Mouse (Mus musculus) hindbrain, embryonic 11.5 days (tissue): ENCODE measurements around the gene Arnt2. TPM values are rescaled to one million over a fixed set of nuclear protein-coding genes. Genes with fewer than 3 reads are reported as not detected.

ENCODE experiments used
- ATAC-seq: fragments of 200-750 bp; cut with Nextera tagmentation; 2 replicates; pipeline ENCODE4 v1.8.0; 2017; ENCODE audit warnings: mild to moderate bottlenecking, moderate TSS enrichment, moderate library complexity; ENCODE audit not compliant: low FRiP score
- DNase-seq: peaks from one replicate; pipeline ENCODE4 v3.0.0-alpha.2; 2015; ENCODE audit warnings: low spot score
- H3K27ac ChIP-seq: fragments of 300-500 bp; sonication (generic); 2 replicates; pipeline ENCODE4 v1.5.1; 2014; ENCODE audit warnings: mild to moderate bottlenecking, low read depth, low read length
- H3K27me3 ChIP-seq: fragments of 300-500 bp; sonication (generic); 2 replicates; pipeline ENCODE4 v1.6.1; 2014; ENCODE audit warnings: mild to moderate bottlenecking, low read length, moderate library complexity, mixed read lengths; ENCODE audit not compliant: control insufficient read depth, insufficient read depth
- H3K36me3 ChIP-seq: fragments of 300-500 bp; sonication (generic); 2 replicates; pipeline ENCODE4 v1.6.1; 2014; ENCODE audit warnings: mild to moderate bottlenecking, low read length, moderate library complexity, mixed read lengths; ENCODE audit not compliant: control insufficient read depth, insufficient read depth
- H3K4me1 ChIP-seq: fragments of 300-500 bp; sonication (generic); replicated peaks from 2 replicates; pipeline ENCODE4 v1.6.1; 2014; ENCODE audit warnings: low read length, mixed read lengths; ENCODE audit not compliant: control insufficient read depth, insufficient read depth
- H3K4me2 ChIP-seq: fragments of 300-500 bp; sonication (generic); replicated peaks from 2 replicates; pipeline ENCODE4 v1.6.1; 2014; ENCODE audit warnings: mild to moderate bottlenecking, low read depth, low read length
- H3K4me3 ChIP-seq: fragments of 300-500 bp; sonication (generic); 2 replicates; pipeline ENCODE4 v1.5.1; 2014; ENCODE audit warnings: low read depth, low read length
- H3K9ac ChIP-seq: fragments of 300-500 bp; sonication (generic); 2 replicates; pipeline ENCODE4 v1.6.1; 2014; ENCODE audit warnings: low read depth, low read length
- H3K9me3 ChIP-seq: fragments of 300-500 bp; sonication (generic); 2 replicates; pipeline ENCODE4 v1.6.1; 2016; ENCODE audit warnings: low read length; ENCODE audit not compliant: control insufficient read depth
- WGBS: fragments of 180-500 bp; shearing (Covaris S2); extraction: QIAGEN DNeasy Blood & Tissue Kit; methylation state at CpG from one replicate; pipeline ENCODE4 v1.1.7; 2014; 5-methylcytosine and 5-hydroxymethylcytosine counted together
- polyA plus RNA-seq: library from polyadenylated mRNA; unstranded; fragments of >200 nt; fragmentation: Nextera tagmentation; extraction: Ambion mirVana; gene quantifications from 2 replicates; pipeline ENCODE4 v1.2.1, GENCODE M21; 2014

Arnt2 gene
- polyA plus RNA-seq, 1 experiment from 2014 or later, result 39.5 TPM

GRCm38 (mm10) chr7:84273930-84274329 is 136.0 kb downstream of the Arnt2 start:
- no peak overlapping the region for H3K4me2 ChIP-seq
- H3K9me3 ChIP-seq, result no peaks in the 10 kb centered on the region
- H3K27me3 ChIP-seq, result no peaks in the 10 kb centered on the region
- H3K4me1 ChIP-seq, result no peaks in the 10 kb centered on the region
- no peak overlapping the region for H3K4me3 ChIP-seq
- 78% methylated on average over 6 of the region's 6 CpGs for WGBS
- no peak overlapping the region for H3K27ac ChIP-seq
- DNase-seq (no peak), ATAC-seq (no peak)
- H3K36me3 ChIP-seq, result peaks cover 3% of the 10 kb centered on the region; the same call in 1 of the 2 replicates
- H3K9ac ChIP-seq, result no peak overlapping the region

- Histone ChIP-seq H3K27me3 (no peaks in the 10 kb centered on the region), H3K4me2 (no peak overlapping the region), H3K9me3 (no peaks in the 10 kb centered on the region), H3K36me3 (peaks cover 3% of the 10 kb centered on the region; the same call in 1 of the 2 replicates), H3K4me3 (no peak overlapping the region), H3K9ac (no peak overlapping the region), H3K4me1 (no peaks in the 10 kb centered on the region), H3K27ac (no peak overlapping the region)
- DNase-seq (peak; percentile 77), ATAC-seq (peak; percentile 72)
- 26% methylated on average over 7 of the region's 7 CpGs for WGBS
These were observed 137.7 kb downstream of the Arnt2 start for GRCm38 (mm10) chr7:84272206-84272818.

DNA sequence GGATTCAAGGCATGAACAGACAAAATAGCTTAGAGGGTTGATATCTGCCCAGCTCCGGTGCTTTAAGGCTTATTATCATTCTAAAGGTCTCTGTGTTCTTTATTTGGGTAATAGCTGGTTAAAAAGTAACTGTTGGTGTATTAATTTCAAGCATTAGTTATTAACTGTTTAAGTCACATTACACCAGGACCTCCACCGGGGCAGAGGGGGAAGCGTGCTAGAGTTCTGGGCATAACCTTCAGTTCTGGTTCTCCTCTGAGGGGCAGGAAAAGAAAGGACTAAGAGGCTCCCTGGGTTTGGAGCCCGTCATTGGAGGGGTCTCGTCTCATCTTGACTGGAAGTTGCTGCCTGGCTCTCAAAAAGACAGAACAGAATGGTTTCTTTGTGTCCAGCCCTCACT is 138.5 kb downstream of the Arnt2 start:
- no peaks in the 10 kb centered on the region for H3K27me3 ChIP-seq
- no peak overlapping the region for H3K4me3 ChIP-seq
- peaks cover 3% of the 10 kb centered on the region; the same call in 1 of the 2 replicates for H3K36me3 ChIP-seq
- no peaks in the 10 kb centered on the region for H3K4me1 ChIP-seq
- no peak overlapping the region for H3K4me2 ChIP-seq
- no peak overlapping the region for H3K9ac ChIP-seq
- H3K27ac ChIP-seq, result no peak overlapping the region
- DNase-seq (no peak), ATAC-seq (no peak)
- 91% methylated on average over 5 of the region's 5 CpGs for WGBS
- no peaks in the 10 kb centered on the region for H3K9me3 ChIP-seq

DNA sequence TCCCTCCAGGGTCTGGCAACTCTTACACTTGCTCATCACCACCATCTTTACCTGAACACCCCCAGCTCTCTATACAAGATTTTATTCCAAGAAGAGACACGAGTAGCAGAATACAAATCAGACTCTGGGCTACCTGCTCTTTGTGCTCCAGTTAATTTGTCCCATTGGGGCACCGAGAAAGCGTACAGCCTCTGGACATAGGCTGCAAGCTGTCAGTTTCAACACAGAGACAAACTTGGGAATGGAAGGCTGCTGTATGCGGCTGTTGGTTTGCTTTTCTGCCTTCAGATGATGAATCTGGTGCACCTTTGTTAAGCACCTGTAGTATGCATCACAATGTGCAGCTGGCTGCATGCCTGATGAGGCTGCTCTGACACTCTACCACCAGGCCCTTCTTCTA is 146.5 kb downstream of the Arnt2 start:
- H3K36me3 ChIP-seq, result peaks cover 2% of the 10 kb centered on the region
- WGBS, result 90% methylated on average over 4 of the region's 4 CpGs

DNA sequence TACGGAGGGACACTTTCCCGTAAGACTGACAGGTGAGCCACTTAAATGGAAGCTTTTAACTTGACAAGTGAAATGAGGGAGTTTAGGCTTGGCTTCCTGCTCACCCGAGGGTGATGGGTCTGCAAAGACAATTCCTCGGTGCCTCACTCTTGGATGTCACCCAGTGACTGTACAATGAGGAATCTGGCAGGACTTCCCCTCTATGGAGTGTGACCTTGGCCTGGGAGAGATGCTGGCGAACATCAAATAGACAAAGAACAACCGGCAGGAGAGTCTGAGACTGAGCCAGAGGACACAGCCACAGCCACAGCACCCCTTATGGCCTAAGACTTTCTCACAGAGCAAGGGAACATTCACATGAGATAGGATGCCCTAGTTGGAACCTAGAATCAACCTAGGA is 148.6 kb downstream of the Arnt2 start:
- peaks cover 2% of the 10 kb centered on the region for H3K36me3 ChIP-seq
- H3K9ac ChIP-seq, result no peak overlapping the region
- H3K4me2 ChIP-seq, result no peak overlapping the region
- DNase-seq (no peak), ATAC-seq (no peak)
- 90% methylated on average over 6 of the region's 6 CpGs for WGBS
- no peaks in the 10 kb centered on the region for H3K4me1 ChIP-seq
- no peaks in the 10 kb centered on the region for H3K27me3 ChIP-seq
- H3K9me3 ChIP-seq, result no peaks in the 10 kb centered on the region
- no peak overlapping the region for H3K27ac ChIP-seq
- no peak overlapping the region for H3K4me3 ChIP-seq

More for the DNA sequence above, 146.5 kb downstream of the Arnt2 start:
- DNase-seq (no peak), ATAC-seq (no peak)
- H3K4me1 ChIP-seq, result no peaks in the 10 kb centered on the region
- no peaks in the 10 kb centered on the region for H3K27me3 ChIP-seq
- no peak overlapping the region for H3K4me3 ChIP-seq
- no peak overlapping the region for H3K9ac ChIP-seq
- no peaks in the 10 kb centered on the region for H3K9me3 ChIP-seq
- H3K4me2 ChIP-seq, result no peak overlapping the region
- no peak overlapping the region for H3K27ac ChIP-seq

GRCm38 (mm10) chr7:84260401-84260800 is 149.6 kb downstream of the Arnt2 start:
- 85% methylated on average over 4 of the region's 4 CpGs for WGBS
- Histone ChIP-seq H3K36me3 (peaks cover 2% of the 10 kb centered on the region), H3K27ac (no peak overlapping the region), H3K9ac (no peak overlapping the region), H3K4me2 (no peak overlapping the region), H3K9me3 (no peaks in the 10 kb centered on the region), H3K27me3 (no peaks in the 10 kb centered on the region), H3K4me3 (no peak overlapping the region), H3K4me1 (no peaks in the 10 kb centered on the region)
- DNase-seq, result no peak
- no peak for ATAC-seq

DNA sequence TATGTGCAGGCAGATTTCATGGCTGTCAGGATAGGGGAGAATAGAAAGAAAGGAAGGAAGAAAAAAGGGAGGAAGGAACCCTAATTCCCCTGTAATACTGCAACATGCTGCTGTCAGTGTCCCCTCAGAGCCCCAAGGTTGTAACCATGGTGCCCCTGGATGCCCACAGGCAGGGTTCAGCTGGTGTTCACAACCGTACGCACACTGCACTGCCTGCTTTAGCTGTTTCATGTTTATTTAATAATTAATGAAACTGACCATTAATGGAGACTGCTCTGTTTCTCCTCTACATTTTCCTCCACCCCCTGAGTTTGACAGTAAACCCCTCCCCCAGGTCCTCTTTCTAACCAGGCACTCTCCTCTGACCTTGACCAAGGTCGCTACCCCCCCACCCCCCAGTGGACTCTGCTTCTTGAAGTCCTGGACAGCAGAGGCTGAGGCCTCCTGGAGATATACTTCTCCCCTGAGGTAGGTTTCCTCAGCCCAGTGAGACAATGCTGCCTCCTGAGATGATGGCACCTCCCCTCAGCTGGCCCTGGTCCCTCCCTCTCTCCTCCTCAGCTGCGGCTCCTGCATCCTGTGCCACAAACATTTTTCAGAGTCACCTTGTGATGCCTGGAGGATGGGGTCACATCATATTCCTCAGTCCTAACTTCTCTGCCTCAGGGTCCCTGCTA is 150.5 kb downstream of the Arnt2 start:
- Histone ChIP-seq H3K27me3 (no peaks in the 10 kb centered on the region), H3K36me3 (peaks cover 4% of the 10 kb centered on the region), H3K4me1 (no peaks in the 10 kb centered on the region), H3K4me3 (no peak overlapping the region), H3K9ac (no peak overlapping the region), H3K9me3 (no peaks in the 10 kb centered on the region), H3K27ac (no peak overlapping the region), H3K4me2 (no peak overlapping the region)
- WGBS, result 82% methylated on average over 4 of the region's 4 CpGs
- no peak for DNase-seq
- no peak for ATAC-seq

DNA sequence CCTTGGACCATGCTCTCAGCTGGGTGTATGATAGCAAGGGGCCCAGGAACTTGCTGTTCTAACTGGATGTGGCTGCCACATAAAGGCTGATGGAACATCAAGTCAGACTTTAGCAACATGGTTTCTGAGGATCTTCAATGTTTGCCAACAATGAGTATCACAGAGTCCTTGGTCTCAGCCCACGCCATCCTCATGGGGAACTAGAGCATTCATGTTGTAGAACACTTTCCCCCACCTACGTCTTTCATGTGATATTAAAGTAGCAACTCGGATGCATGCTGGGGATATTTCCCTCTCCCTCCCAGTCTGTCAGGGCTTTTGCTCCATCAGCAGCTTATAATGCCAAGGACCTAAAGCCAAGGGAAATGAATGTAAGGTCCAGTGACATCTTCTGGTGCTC is 153.3 kb downstream of the Arnt2 start:
- ATAC-seq (no peak), DNase-seq (no peak)
- 96% methylated on average over 3 of the region's 3 CpGs for WGBS
- Histone ChIP-seq H3K4me3 (no peak overlapping the region), H3K4me2 (no peak overlapping the region), H3K9me3 (no peaks in the 10 kb centered on the region), H3K27me3 (no peaks in the 10 kb centered on the region), H3K36me3 (peaks cover 2% of the 10 kb centered on the region; the same call in 1 of the 2 replicates), H3K27ac (no peak overlapping the region), H3K4me1 (no peaks in the 10 kb centered on the region), H3K9ac (no peak overlapping the region)

DNA sequence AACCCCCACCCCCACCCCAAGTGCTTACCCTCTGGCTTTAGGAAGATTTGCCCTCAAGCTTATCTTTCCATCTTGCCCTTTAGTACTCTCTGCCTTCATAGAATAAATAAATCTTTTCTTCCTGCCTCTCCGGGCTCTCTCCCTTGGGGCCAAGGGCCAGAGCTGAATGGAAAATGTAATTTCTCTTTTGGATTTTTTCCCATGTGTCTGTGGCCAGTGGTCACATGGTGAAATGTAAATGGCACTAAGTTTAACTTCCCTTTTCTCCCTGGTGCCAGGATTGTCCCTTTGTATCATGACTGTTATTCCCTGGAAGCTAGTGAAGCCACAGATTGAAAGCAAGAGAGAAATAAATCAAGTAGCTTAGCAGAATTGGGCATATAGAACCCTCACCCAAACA is 153.7 kb downstream of the Arnt2 start:
- no peak for ATAC-seq
- 56% methylated on average over 1 of the region's 1 CpGs for WGBS

More for the DNA sequence above, 153.7 kb downstream of the Arnt2 start:
- no peak overlapping the region for H3K4me2 ChIP-seq
- no peak for DNase-seq
- peaks cover 2% of the 10 kb centered on the region; the same call in 1 of the 2 replicates for H3K36me3 ChIP-seq
- no peak overlapping the region for H3K27ac ChIP-seq
- H3K9ac ChIP-seq, result no peak overlapping the region
- H3K27me3 ChIP-seq, result no peaks in the 10 kb centered on the region
- H3K4me1 ChIP-seq, result no peaks in the 10 kb centered on the region
- H3K9me3 ChIP-seq, result no peaks in the 10 kb centered on the region
- no peak overlapping the region for H3K4me3 ChIP-seq
